Mouse (Mus musculus) mouse trophoblast stem cell (cell line): ENCODE data around the gene Olfr502.
"Not testable (repeated sequence)": the region's sequence is repeated elsewhere in the genome, so short reads cannot be mapped to it uniquely, and the experiment has no call there.

Source experiments
- in situ Hi-C, 2 experiments: fragments of 300-500 bp; cut with MseI, MboI; formaldehyde crosslinking; loops; 2 replicates in 1 of 2; 3 replicates in 1 of 2; pipeline ENCODE4 v1.15.1; 2025

Olfr502 gene

DNA sequence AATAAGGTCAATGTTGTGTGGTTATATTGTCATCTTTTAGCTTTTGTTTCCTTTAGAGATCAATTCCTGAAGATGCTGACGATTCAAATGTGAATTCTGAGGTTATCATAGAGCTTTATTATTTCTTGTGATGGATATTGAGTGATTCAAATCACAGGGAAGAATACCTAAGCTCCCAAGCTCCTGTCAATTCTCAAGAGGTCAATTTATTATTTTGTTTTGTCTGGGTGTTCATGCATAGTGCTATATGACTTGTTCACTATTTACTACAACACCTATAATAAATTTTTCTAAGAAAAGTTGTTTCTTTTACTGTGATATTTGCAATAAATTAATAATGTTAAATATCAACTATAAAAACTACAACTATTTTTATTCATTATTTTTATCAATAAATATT is at the start of gene Olfr502:
Gene Olfr502, minus strand, starts transcription at position 101 of the 400 bp plus-strand sequence.
- in situ Hi-C loops = loop anchor here in 1 of 2 experiments (5.0 kb wide), 1 partner anchor 58 kb away; the partner anchor contains the start of gene Olfr498

DNA sequence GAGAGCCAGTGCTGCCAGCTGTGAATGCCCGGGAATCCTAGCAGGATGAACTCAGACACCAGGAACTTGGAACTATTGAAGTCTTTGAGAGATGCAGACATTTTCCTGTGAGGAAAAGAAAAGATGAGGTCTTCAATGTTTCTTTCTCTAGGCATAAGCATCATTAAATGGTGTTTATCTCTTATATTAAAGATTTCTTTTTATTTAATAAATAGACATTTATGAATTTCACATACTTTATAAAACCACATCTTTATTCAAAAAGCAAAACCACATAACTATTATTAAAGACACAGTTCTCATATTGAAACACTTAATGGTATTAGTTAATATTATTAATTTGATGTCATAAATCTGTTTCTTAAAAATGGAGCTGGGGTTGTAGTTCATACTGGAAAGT is 40.8 kb upstream of the Olfr502 start, which contains the start of gene Olfr504:
Gene Olfr504, minus strand, starts transcription at position 101 of the 400 bp plus-strand sequence.
- in situ Hi-C loops = no loop called here

DNA sequence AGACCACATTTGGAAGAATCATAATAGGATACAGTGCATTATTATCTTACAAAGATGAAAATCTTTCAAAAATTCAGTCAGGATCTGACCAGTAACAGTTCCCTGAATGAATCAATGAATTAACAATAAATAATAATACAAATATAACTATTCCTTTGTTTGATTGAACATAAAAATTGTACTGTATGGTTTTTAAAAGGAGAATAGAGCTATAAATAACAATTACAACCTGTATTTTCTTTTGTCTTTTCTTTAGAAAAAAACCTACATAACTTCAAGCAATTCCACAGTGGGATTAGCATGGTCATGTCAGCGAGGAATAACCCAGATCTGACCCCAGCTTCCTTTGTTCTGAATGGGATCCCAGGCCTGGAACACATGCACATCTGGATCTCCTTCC is 19.4 kb upstream of the Olfr502 start, which contains the start of gene Olfr503:
Gene Olfr503, plus strand, starts transcription at position 301 of the 400 bp plus-strand sequence.
- in situ Hi-C loops = not testable (repeated sequence)

DNA sequence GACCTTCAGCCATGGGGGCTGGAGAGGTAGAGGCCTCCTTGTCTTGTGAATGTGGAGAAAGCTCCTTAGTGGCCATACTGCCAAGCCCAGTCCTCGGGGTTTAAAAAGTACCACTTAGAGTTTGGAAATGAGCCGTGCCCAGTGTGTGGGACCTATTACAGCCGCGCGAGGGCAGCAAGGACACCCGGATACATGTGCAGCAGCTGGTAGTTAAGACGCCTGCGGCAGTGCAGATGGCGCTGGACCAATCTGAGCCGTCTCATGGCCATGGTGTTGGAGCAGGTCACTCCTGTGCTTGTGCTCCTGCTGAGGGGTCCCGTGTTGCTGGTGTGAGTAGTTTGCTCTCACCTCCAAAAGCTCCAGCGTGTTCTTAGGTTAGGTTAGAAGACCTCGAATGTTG is 17.6 kb upstream of the Olfr502 start:
- in situ Hi-C loops = no loop called here
